Mouse (Mus musculus): ENCODE data around the gene Clic3.

DNA sequence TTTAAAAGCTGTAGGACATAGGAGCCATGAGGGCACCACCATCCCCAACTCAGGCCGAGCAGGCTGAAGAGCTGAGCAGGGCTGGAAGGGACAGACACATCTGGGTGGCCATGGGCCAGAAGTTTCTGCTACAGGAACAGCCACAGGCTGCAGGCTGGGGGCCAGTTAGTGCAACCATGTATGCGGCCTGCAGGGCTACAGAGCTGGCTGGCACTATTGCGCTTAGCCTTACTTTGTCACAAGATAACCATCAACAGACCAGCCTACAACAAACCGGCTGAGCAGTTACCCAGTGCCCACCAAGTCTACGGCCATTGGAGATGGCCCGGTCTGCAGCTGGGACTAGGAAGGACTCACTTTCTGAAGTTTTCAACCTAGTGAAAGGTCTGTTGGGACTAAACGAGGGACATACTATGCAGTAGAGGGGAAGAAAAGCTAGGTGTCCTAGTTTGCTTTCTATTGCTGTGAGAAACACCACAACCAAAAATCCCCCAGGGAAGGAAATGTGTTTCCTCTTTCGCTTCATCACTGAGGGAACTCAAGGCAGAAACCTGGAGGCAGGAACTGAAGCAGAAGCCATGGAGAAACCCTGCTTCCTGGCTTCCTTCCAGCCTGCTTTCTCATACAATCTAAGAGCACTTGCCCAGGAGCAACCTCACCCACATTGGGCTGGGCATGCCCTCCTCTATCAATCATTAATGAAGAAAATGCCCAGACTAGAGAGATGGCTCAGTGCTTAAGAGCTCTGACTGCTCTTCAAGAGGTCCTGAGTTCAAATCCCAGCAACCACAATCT, 5.6 kb upstream of the Clic3 start:
- no peak for TF ChIP-seq EP300 (IDR thresholded peaks at IDR 0.05; ENCODE audit: low read depth in 1 of 2, low read length in 2 of 2)
- no peak for TF ChIP-seq ZC3H11A (IDR thresholded peaks at IDR 0.05; ENCODE audit: low read depth, low read length)
- no peak for TF ChIP-seq ZNF384 (IDR thresholded peaks at IDR 0.05; ENCODE audit: low read depth, low read length)
- TF ChIP-seq CTCF (IDR thresholded peaks at IDR 0.05 in 2 of 3, conservative IDR thresholded peaks at IDR 0.05 in 1 of 3; ENCODE audit: control insufficient read depth in 1 of 3, insufficient read depth in 1 of 3, low read depth in 2 of 3, low read length in 3 of 3, poor library complexity in 1 of 3, severe bottlenecking in 1 of 3), result no peak
- TF ChIP-seq POLR2A (IDR thresholded peaks at IDR 0.05; ENCODE audit: control insufficient read depth in 1 of 2, insufficient read depth in 1 of 2, low read depth in 1 of 2, low read length in 2 of 2, poor library complexity in 1 of 2), result no peak
- no peak for TF ChIP-seq ZKSCAN1 (IDR thresholded peaks at IDR 0.05; ENCODE audit: low read depth, low read length)
- no peak for TF ChIP-seq KAT2A (conservative IDR thresholded peaks at IDR 0.05; ENCODE audit: low read depth, low read length)
